9 mouse cellular contexts compared by ENCODE assay signal in the genomic region with DNA sequence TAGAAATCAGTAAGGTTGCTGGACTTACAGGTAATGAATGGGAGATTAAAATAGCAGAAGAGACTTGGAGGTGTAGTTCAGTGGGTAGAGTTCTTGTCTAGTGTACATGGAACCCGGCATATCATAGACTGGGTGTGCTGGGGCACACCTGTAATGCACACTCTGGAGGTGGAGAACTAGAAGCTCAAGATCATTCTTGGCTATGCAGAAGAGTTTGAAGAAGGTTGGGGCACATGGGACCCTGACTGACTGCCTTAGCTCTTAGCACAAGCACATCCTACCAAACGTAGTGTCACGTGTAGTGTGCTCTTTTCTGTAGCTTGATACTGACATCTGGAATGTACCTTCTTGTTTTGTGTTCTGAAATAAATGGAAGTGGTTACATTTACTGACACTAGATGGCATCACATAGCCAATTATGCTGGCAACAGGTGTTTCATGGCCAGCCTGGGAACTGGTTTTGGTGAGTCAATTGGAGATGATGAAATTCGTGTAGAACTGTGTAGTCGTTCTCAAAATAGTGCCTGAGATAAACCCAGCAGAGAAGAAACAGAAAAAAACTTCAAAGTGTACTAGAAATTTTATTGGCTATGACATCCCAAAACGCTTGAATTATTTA. TPM values are rescaled to one million over a fixed set of nuclear protein-coding genes. Genes with fewer than 3 reads are reported as not detected.
DNase-seq lines count a peak whose midpoint lies in the region; ATAC-seq and TF ChIP-seq lines count a peak whose summit lies in the region.
"Had no signal": no experiment of that assay in that cellular context is flagged by ENCODE, and none has a peak within 500 bp of the region (broad histone marks: within the 10 kb centered on the region; RNA-seq: fewer than 3 reads in every experiment).

No protein-coding gene starts in this region.

- no peaks in the 10 kb centered on the region for H3K9me3 ChIP-seq in G1E (replicated peaks)

- no peaks in the 10 kb centered on the region for H3K36me3 ChIP-seq in kidney, adult 2 months (ENCODE audit: control insufficient read depth, insufficient read depth, low read length)
- no peaks in the 10 kb centered on the region for H3K36me3 ChIP-seq in C2C12 (ENCODE audit: control insufficient read depth, insufficient read depth)
- H3K36me3 ChIP-seq in G1E (replicated peaks), result no peaks in the 10 kb centered on the region

- H3K4me3 ChIP-seq in kidney, adult 2 months (ENCODE audit: insufficient read depth, low read depth, low read length), result no peak overlapping the region
- H3K4me3 ChIP-seq in C2C12 (ENCODE audit: insufficient read depth, poor library complexity, severe bottlenecking), result no peak overlapping the region
- H3K4me3 ChIP-seq in G1E (ENCODE audit: low read depth, low read length), result no peak overlapping the region

- WGBS in kidney, adult 2 months, result 27% methylated on average over 6 of the region's 6 CpGs

- no peaks in the 10 kb centered on the region for H3K79me3 ChIP-seq in C2C12 (ENCODE audit: low read depth)

- TF ChIP-seq POLR2A in kidney, adult 2 months (IDR thresholded peaks at IDR 0.05; ENCODE audit: low read depth, low read length), result no peak

- H3K4me1 ChIP-seq in kidney, adult 2 months (ENCODE audit: control insufficient read depth, insufficient read depth, low read length), result no peaks in the 10 kb centered on the region
- H3K4me1 ChIP-seq in G1E (ENCODE audit: insufficient read depth, low read depth, low read length), result no peaks in the 10 kb centered on the region

- DNase-seq in kidney, adult 2 months, result peak; percentile 57
- DNase-seq in kidney, postnatal 4 days, result no peak
- DNase-seq in G1E (ENCODE audit: low spot score), result peak; percentile 20
- DNase-seq in fibroblast of lung, adult 2 months (ENCODE audit: low read depth), result peak; percentile 51
- peak; percentile 59 for DNase-seq in mesoderm, embryonic 11.5 days (ENCODE audit: low read depth, low spot score)
- DNase-seq in frontal cortex, postnatal 25 days (ENCODE audit: low spot score in 2 of 2), result no peak
- no peak for DNase-seq in layer of hippocampus, adult 11-12 months (ENCODE audit: low spot score)

- no peaks in the 10 kb centered on the region for H3K79me2 ChIP-seq in C2C12 (ENCODE audit: control insufficient read depth, insufficient read depth)

- no peak for ATAC-seq in G1E (ENCODE audit: extremely low read depth, insufficient number of reproducible peaks, low FRiP score, poor library complexity, severe bottlenecking)

- H3ac ChIP-seq in C2C12 (ENCODE audit: control insufficient read depth, insufficient read length, low read depth), result no peak overlapping the region

- H3K27ac ChIP-seq in kidney, adult 2 months (ENCODE audit: insufficient read depth, low read depth, low read length), result no peak overlapping the region

- peak; percentile 44 for TF ChIP-seq CTCF in kidney, adult 2 months (conservative IDR thresholded peaks at IDR 0.05; ENCODE audit: insufficient read depth, insufficient read length, low read depth, low read length)
- peak; percentile 45 for TF ChIP-seq CTCF in C2C12 (IDR thresholded peaks at IDR 0.05; ENCODE audit: control insufficient read depth, insufficient read depth, insufficient read length)
- TF ChIP-seq CTCF in G1E (IDR thresholded peaks at IDR 0.05; ENCODE audit: low read depth, low read length), result no peak

- no peaks in the 10 kb centered on the region for H3K27me3 ChIP-seq in kidney, adult 2 months (replicated peaks; ENCODE audit: control insufficient read depth, insufficient read depth, low read length)
- H3K27me3 ChIP-seq in C2C12 (ENCODE audit: control insufficient read depth, insufficient read depth, insufficient read length), result no peaks in the 10 kb centered on the region
- H3K27me3 ChIP-seq in G1E (ENCODE audit: insufficient read depth, low read length), result 0 out of 2 replicates have a peak, but pooled peaks cover 4% of the 10 kb centered on the region

TF ChIP-seq in C2C12, 6 proteins besides CTCF, POLR2A, EP300 and RAD21:
- TF ChIP-seq FOSL1 (IDR thresholded peaks at IDR 0.05; ENCODE audit: insufficient read depth, low read length, poor library complexity, severe bottlenecking) (no peak), MAX (IDR thresholded peaks at IDR 0.05) (no peak), MYOD1 (IDR thresholded peaks at IDR 0.05; ENCODE audit: control insufficient read depth, insufficient read length, low read depth) (peak; percentile 65), USF1 (IDR thresholded peaks at IDR 0.05; ENCODE audit: low read depth) (no peak), MYOG (IDR thresholded peaks at IDR 0.05; ENCODE audit: control insufficient read depth, extremely low read depth, insufficient read length) (no peak), CEBPB (IDR thresholded peaks at IDR 0.05; ENCODE audit: low read depth) (peak; percentile 53)

RNA-seq across cellular contexts. Expression of gene Thnsl2, which starts 22.4 kb away (rescaled TPM):
- 251 and 265 TPM in 2 replicates for polyA plus RNA-seq in kidney, adult 2 months (2012; rRNA removed)
- polyA plus RNA-seq in C2C12 (2012; fragmentation: generic; extraction: Trizol) (not detected), G1E (2012) (not detected in 2 replicates)
- total RNA-seq in G1E (2014; fragmentation: Nextera tagmentation) (not detected in 2 replicates), G1E (2017) (not detected in 2 replicates)

RNA-seq across cellular contexts. Expression of gene Fabp1, which starts 33.0 kb away (rescaled TPM):
- 3.2 and 8.3 TPM in 2 replicates for polyA plus RNA-seq in kidney, adult 2 months (2012; rRNA removed)
- polyA plus RNA-seq in C2C12 (2012; fragmentation: generic; extraction: Trizol), result not detected
- total RNA-seq in G1E (2014; fragmentation: Nextera tagmentation), result not detected in 2 replicates
- total RNA-seq in G1E (2017), result not detected in 2 replicates
- polyA plus RNA-seq in G1E (2012), result not detected in 2 replicates
- polyA plus RNA-seq: neural tube, embryonic 11.5 days had no signal

Comparison
In these comparisons a context has a peak if more than half of its experiments do, and no peak if none do; other contexts are left out.
1. DNase-seq: peak in kidney, adult 2 months (single experiment), G1E (single experiment), fibroblast of lung, adult 2 months (single experiment) and mesoderm, embryonic 11.5 days (single experiment); none in kidney, postnatal 4 days (0 of 2), frontal cortex, postnatal 25 days (0 of 2) and layer of hippocampus, adult 11-12 months (single experiment).
2. RNA of gene Thnsl2, which starts 22.4 kb away (polyA plus RNA-seq): 251 to 265 TPM in kidney, adult 2 months; not detected in C2C12 (single experiment) and not detected in G1E; every median in the first group is over 100 times any median in the second.